Mouse (Mus musculus) testis, adult 2 months (tissue): ENCODE results near the gene 2310011J03Rik.

Experiments used
- CTCF ChIP-seq: fragments of 200-500 bp; IDR thresholded peaks from 2 replicates; pipeline ENCODE4 v1.5.1; 2012; ENCODE audit warnings: low read depth, mild to moderate bottlenecking, inconsistent platforms, low read length, moderate library complexity; ENCODE audit not compliant: control insufficient read depth, insufficient read depth, insufficient replicate concordance
- POLR2A ChIP-seq: fragments of 200-500 bp; IDR thresholded peaks from 2 replicates; pipeline ENCODE4 v1.6.1; 2012; ENCODE audit warnings: low read depth, mild to moderate bottlenecking, inconsistent platforms, low read length, moderate library complexity; ENCODE audit not compliant: control insufficient read depth

- no peak for TF ChIP-seq CTCF
- peak; percentile 62 for TF ChIP-seq POLR2A
These were observed 9.1 kb upstream of the 2310011J03Rik start, which contains the start of the genes Pcsk4 and Reep6 for GRCm38 (mm10) chr10:80329273-80330081.
